Mouse (Mus musculus) heart, postnatal 4 days (tissue): ENCODE data around the gene Ttc39b. TPM values are rescaled to one million over a fixed set of nuclear protein-coding genes. Genes with fewer than 3 reads are reported as not detected.
A peak's percentile ranks its signal among the peaks of the same experiment; 100 is the strongest.

ENCODE experiments used
- DNase-seq: peaks from one replicate; pipeline ENCODE4 v3.0.0; 2021
- total RNA-seq, 2 experiments: library from RNA; stranded (reverse); gene quantifications; 2 replicates each; pipeline ENCODE4 v1.2.3; 2021

The Ttc39b gene
- total RNA-seq, 2 experiments from 2014 or later: 12.8 to 14.5 TPM

DNA sequence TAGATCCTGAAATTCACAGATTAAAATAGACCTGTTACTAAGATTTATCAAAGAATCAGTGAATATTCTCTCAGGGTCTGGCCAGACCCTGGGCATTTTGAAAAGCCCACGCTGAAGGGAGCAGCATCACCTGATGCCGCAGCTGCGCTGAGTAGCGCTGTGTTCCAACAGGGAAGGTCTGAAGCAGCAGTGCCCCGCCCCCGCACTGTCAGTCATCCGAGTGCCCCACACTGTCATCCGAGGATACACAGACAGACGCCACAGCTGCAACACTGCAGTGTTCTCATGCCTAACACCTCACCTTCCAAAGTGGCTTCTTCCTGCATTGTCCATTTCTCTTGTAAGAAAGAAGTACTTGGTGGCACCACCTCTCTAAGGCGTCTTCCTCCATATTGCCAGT, 96.0 kb downstream of the Ttc39b start:
- DNase-seq: no peak

DNA sequence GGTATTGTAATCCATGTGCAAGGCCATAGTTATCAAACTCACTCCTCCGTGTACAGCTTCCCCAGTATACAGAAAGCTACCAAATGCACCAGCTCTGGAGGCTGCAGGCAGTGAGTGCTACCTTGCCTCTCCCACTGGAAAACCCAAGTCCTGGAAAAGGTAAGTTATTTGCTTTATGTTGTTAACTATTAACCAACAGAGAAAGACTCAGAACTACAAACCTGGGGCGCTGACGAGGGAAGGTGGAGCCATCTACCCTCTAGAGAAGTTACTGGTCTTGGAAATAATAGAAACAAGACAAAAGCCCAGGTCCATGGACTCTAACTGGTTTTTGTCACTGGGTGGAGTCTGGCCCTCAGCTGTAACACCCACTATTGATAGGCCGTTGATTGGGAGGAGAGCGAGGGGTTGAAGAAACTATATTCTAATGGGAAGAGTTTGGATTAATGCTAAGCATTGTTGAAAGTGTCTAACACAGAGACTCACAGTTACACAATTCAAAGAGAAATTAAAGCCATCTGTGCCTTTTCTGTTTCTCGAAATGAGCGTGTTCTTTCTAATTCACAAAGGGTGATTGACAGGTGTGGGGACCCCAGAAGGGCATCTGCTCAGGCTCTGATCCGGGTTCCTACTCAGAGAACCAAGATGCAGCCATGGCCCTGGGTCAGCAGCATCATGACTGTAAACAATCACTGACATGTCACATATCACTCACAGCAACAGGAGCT, 98.3 kb downstream of the Ttc39b start:
- DNase-seq: no peak

DNA sequence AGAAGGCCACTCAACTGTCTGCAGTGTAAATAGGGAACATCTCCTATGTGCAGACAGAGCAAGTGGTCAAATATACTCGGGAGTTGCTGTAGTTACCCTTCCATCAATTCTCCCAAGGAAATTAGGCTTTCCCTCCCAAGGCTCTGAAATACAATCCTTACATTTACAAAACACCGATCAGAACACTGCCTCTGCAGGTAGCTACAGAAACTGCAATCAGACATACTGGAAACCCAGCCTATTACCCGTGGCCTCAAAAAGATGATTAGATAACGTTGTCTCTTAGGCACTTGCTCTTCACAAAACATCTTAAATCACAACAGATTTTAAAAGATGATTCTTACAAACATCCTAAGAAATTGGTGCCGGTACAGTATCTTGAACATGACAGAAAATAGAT, 99.8 kb downstream of the Ttc39b start:
- DNase-seq: no peak

DNA sequence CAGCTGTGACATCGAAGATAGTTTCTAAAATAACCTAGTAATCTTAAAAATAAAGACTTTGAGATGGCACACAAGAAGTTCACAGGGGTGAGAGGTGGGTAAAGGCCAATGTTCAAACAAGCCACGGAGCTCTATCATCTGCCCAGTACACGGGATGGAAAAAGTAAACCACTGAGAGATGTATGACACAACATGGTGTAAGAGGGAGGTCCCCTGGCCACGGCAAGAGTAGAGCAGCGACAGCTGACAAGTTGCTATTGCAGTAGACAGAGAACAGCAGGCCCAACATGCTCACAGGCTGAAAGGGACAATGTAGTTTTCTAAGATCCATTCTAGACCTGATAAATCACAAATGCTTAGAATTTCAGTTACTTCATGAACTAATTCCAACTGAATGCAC, 100.9 kb downstream of the Ttc39b start:
- no peak for DNase-seq

DNA sequence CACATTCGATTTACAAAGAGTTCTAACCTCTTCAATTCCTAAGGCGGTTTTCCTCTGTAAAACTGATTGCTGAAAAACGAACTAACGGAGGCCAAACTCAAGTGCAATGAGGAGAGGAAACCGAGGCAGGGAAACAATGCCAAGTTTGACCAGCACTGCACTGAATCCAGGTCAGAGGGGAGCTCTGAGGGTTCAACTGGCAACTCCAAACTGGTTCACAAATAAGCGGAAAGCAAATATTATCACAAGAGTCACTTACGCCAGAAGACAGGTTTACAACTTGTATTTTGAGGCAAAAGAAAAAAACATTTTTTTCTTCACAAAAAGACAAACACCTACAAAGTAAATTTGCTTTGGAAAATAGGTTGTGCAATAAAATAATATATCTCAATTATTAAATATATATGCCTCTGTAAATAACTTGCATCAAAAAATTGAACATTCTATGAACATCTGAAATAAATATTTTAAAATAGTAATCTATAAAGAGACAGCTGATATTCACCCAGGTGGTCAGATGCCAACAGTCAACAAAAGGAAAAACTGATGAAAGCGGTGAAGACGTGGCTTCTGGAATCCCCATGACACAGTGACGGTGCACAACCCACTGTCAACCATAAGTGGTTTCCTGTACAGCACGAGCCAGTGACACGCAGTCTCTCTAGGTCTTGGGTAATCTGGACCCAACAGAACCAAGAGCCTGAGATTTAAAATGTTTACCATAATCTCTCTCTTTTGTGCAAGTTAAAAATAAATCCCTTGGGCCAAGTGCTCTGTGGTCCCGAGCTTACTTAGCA, 103.1 kb downstream of the Ttc39b start:
- DNase-seq: no peak

DNA sequence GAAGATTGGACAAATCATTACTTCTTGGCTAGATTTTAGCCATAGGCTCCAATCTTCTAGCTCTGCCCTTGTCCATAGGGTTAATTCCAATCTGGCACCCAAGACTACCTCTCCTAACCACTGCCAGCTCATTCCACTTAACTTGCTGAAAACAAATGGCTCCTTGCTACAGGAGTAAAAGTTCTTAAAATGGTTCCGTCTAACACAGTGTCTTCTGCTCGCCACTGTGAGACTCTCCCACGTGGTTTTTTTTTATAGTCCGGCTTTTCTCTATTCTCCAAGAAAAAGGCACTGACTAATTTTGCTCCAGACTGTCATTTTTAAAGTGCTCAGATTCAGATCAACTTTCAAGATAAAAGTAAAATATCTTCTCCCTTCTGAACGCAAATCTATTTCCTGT, 104.8 kb downstream of the Ttc39b start:
- no peak for DNase-seq

DNA sequence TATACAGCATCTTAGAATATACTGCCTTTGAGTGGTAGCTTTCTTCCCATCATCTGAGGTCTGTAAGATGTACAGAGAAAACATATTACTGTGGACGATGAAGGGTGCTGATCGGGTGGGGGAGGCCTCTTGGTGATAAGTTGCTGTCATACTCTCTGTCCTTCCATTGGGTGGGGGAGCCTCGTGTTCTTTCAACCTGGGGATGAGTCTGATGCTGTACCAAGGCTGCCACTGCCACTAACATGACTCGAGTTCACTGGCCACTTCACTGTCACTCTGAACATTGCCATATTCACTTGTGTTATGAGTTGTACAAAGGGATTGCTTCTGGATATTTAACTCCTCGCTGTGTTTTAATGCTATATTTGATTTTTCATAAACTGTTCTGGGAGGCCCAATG, 106.9 kb downstream of the Ttc39b start:
- DNase-seq: no peak

DNA sequence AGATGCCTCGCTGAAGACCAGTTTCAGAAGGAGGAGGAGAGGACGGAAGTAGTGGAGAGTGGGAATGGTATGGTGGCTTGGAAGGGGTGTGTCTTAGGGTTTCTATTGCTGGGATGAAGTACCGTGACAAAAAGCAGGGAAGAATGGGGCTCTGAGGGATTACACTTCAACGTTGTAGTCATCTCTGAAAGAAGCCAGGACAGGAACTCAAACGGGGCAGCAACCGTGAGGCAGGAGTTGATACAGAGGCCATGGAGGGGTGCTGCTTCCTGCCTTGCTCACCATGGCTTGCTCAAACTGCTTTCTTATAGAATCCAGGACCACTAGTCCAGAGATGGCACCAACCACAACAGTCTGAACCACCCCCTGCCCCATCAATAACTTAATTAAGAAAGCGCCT, 107.7 kb downstream of the Ttc39b start:
- DNase-seq: no peak

DNA sequence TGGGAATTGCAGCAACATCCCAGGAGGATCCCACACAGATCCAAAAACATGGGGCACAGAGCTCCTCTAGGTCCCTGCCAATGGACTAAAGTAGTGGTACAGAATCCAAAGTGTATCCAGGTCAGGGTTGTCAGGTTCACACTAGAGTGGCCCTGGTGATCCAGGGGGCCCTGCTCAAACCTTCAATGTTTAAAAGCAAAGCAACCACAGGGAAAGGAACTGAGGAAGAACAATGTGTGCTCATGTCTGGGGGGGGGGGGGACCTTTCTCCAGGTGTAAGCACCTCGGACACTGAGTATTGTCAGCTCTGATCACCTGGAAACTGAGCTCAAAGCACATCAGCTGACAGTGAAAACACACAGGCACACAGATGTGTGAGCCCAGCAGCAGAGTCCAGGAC, 108.3 kb downstream of the Ttc39b start:
- DNase-seq: no peak

DNA sequence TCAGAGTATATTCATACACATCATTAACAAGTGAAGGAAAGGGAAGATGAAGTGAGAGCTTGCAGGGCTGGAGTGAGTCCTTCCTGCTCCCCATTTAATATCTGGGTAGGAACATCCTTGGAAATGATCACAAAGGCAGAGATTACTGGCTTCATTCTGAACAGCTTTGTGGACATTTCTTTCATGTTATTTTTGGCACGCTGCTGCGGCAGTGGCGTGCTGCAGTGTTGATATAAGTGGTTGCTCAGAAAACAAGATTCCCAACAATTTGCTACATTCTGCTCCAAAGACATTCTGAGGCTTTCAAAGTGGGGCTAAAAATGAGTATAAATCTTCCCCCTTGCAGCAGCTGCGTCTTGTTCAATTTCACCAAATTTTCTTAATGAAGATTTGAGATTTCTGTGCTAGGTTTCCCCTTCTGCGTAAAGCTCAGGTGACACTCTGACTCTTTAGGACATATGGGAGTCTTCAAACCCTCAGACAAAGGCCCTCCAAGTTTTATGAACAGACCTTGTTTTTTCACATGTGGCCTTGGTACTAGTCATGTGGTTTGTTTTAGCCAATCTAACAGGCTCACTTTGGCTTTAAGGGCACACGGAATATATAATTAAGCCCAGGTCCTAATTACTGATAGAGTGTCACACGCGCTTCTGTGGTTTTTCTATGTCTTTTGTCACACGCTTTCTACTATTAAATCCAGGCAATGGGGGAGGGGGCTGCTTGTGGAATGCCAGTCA, 109.1 kb downstream of the Ttc39b start:
- no peak for DNase-seq

DNA sequence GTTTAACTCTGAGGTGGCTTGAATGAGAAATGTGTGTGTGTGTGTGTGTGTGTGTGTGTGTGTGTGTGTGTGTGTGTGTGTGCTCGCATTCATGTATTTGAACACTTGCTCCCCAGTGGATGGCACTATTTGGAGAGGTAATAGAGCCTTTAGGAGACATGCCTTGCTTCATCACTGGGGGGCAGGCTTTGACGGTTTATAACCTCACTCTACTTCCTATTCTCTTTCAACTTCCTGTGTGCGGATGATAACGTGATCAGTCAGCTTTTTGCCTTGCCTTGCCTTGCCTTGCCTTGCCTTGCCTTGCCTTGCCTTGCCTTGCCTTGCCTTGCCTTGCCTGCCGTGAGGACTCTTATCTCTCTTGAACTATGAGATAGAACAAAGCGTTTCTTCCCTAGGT, 110.3 kb downstream of the Ttc39b start:
- DNase-seq: no peak

DNA sequence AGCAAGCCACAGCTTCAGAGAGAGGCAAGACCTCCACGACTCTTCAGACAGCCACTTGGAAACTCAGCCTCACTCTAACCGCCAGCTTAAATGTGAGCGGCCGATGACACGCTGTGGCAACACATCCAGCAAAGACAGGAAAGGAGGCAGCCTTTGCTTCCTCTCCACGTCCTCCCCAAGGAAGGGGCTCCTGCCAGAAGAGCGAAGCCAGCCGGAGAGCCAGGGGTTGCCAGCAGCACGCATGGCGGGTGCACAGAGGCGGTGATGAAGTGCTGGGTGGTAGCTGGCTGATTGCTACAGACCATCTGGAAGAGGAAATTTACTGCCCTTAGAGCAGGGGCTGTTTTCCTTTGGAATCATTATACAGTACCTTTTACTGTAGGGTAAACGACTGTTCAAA, 112.3 kb downstream of the Ttc39b start:
- peak; percentile 38 for DNase-seq

DNA sequence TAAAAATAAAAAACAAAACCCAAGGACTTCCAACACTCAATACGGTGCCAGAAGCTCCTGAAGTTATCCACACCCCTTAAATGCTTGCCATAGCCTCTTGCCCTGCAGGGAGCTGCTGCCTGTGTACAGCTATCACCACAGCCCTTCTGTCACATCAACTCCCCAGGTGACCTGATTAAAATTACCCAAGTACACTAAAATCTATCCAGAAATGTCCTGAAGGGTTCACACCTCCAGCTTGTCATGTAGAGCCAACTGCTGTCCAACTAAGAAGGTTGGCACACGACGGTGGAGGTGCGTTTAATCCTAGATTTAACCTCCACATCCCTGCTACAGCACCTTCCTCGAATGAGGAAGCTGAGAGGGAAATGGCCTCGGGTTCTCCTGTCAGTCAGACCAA, 113.6 kb downstream of the Ttc39b start:
- no peak for DNase-seq

DNA sequence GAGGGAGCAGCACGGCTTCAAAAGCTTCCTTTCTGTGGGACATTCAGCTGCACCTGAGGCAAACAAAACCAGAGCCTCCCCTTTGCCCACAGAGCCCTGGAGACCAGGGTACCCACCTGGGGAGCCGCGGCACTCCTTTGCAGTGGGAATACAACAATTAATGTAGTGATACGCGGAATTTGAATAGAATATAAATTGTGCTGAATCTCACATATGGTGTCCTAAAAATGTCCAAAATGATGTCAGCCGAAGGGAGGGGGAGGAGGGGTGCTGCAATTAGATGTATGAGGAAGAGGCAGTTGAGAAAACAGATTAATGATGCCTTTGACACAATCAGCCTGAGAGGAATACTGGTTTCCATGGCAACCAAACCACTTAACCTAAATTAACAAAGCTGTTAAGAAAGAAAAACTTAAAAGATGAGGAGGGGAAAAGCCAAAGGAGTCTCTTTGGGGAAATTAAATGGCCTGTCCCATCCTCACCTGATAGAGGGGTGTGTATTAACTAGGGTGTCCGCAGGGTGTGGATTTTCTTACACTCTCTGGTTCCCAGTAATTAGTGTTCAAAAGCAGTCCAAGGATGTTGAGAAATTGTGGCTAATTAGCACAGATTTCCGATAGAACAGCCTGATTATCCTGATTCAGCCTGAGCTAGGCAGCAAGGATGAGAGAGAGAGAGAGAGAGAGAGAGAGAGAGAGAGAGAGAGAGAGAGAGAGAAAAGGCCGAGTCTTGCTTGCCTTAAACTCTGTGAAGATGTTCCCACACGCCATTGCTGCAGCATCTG, 117.1 kb downstream of the Ttc39b start:
- DNase-seq: no peak

DNA sequence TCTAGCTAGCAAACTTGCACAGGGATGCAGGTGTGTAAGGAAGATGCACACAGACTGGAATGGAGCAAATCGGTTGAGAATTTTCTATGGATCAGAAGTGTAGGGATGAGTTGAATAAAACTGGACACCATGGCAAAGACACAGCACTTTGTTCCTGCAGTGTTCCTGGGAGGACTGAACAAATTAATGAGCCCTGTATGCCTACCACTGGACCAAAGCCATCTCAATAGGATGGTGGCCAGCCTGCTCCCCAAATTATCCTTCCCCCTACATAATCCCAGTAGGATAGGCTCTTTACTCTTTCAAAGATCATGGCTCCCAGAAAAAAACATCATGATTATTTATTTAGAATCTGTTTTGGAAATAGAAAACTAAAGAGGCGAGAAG, 117.6 kb downstream of the Ttc39b start:
- no peak for DNase-seq

DNA sequence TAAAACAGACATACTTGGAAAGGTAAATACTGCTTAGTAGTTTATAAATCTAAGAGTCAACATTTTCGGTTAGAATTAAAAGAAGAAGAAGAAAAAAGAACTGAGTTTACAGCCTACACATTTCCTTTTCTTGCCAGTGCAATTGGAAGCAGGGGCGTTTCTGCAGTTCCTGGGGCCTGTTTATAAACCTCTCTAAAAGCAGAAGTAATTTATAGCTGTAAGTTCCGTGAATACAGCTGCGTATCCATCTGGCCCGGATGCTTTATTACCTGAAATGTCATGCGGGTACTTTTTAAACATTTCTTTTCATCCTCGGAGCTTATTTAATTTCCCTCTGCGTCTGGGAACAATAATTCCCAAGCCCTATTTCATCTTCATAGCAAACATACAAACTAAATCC, 124.7 kb downstream of the Ttc39b start:
- no peak for DNase-seq

DNA sequence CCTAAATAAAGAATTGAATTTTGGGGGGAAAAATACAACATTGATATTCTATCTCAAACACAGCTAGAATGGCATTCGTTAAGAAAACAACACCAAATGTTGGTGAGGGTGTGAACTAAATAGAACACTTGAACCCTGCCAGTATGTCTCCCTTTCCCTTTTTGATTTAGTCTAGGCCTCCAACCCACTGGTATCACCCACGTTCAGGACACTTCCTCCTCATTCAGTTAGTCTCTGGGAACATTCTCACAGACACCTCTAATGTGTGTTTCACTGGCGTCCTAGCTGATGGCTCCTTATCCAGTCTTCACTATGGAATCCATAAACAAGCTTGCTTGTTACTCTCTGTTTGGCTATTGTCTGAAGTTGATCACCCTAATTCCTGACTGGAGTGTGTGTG, 125.9 kb downstream of the Ttc39b start:
- no peak for DNase-seq

DNA sequence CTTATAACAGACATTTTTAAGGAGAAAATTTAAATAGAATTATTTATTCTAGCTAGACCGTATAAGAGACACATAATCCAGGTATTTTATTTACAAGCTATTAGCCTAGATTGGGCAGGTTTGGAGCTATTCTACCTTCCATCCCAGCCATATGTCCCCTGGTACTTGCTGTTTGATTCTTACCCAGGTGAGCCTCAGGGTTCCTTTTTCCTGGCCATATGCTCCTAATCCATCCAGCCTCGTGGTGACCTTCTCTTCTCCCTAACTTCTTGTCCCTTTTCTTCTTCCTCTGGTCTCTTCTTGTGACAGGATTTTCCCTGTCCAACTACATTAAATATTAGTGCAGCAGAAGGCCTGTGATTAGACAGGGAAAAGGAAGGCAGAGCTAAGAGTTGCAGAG, 134.3 kb downstream of the Ttc39b start:
- DNase-seq: no peak

DNA sequence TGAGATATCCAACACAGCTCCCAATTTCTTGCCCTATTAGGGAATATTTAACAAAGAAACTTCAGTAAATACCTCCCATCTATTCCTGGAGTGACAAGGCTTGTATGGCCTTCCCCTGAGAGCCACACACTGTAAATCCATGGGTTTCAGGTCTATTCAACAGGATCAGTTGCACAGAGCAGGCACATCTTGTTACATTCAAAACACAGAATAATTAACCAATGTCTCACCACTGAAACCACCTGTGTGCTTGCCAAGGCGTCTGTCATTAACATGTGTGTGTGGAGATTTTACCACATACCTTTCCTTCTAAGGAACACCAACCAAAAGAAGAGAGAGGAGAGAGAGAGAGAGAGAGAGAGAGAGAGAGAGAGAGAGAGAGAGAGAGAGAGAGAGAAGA, 136.7 kb downstream of the Ttc39b start:
- DNase-seq: no peak

DNA sequence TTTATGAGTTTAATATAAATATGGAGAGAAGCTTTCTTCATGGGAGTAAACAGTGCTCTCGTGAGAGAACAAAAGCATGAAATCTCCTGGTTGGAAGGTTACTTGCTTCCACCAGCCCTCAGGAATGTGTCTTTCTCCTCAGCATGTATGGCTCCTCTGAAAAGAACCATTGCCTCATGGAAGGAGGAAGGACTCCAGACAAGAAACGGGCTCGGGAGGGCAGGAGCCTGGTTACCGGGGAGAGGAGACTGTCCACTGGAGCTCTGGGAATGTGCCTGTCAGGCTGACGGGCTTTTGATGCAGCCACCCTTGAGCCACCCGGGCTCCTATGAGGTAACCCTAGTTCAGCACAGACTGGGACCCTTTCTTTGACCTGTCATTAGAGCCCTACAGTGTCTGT, 137.6 kb downstream of the Ttc39b start:
- DNase-seq: no peak

DNA sequence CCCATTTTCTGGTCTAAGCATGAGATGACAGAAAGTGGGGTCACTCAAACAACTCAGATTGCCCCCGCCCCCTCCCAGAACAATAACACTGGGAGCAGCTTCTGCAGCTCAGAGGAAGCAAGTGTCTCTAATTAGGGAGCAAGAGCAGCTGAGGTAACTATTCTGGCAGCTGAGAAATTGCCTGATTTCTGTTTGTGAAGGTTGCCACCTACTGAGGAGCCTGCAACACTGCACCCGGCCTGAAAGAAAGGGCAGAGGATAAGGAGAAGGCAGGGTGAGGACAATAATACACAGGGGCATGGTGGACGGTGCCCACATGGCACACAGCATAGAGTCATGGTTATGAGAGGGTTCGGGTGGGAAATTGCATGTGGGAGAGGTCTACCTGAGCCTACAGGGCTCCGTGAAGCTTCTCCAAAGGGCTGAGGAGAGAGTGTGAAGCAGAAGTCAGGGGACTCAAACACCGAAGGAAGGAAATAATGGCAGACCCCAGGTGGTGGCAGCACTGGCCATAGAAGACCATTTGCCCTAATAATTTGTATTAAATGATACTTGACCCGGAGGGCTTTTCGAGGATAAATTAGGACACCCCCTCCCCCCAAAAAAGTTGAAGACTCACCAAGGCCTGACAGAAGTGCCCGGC, 140.6 kb downstream of the Ttc39b start:
- peak; percentile 76 for DNase-seq
